Mouse (Mus musculus) megakaryocyte progenitor cell, adult 5-6 weeks (primary cell): ENCODE results near the gene Etl4. TPM values are rescaled to one million over a fixed set of nuclear protein-coding genes. Genes with fewer than 3 reads are reported as not detected.
A peak's percentile ranks its signal among the peaks of the same experiment; 100 is the strongest.

Experiments
- ATAC-seq: replicated peaks from 2 replicates; pipeline ENCODE4 v1.8.0; 2016; ENCODE audit warnings: mild to moderate bottlenecking, moderate TSS enrichment, inconsistent platforms; ENCODE audit not compliant: poor library complexity
- total RNA-seq, 2 experiments: library from RNA; stranded (forward) in 1 of 2; stranded (reverse) in 1 of 2; fragments of 157-497, 149-512 nt in 1 of 2; fragments of 200-1000 nt in 1 of 2; gene quantifications; 2 replicates each; pipeline versions ENCODE4 v1.2.3 to v1.2.4; 2015 to 2017

Gene Etl4
- total RNA-seq, 2 experiments from 2014 or later: 0.30 TPM; not detected in 1

- ATAC-seq: no peak
Observed at GRCm38 (mm10) chr2:20433656-20434055, 524.1 kb downstream of the Etl4 start.

- no peak for ATAC-seq
Observed at GRCm38 (mm10) chr2:20435530-20435929, 526.0 kb downstream of the Etl4 start.

GRCm38 (mm10) chr2:20442731-20443130 is 533.2 kb downstream of the Etl4 start:
- ATAC-seq: no peak

GRCm38 (mm10) chr2:20443671-20444440 is 534.3 kb downstream of the Etl4 start:
- no peak for ATAC-seq

- no peak for ATAC-seq
Observed at GRCm38 (mm10) chr2:20445156-20446155, 535.9 kb downstream of the Etl4 start.

- no peak for ATAC-seq
Observed at GRCm38 (mm10) chr2:20446180-20446579, 536.6 kb downstream of the Etl4 start.

- no peak for ATAC-seq
Observed at GRCm38 (mm10) chr2:20450945-20451344, 541.4 kb downstream of the Etl4 start.

- ATAC-seq: no peak
Observed at GRCm38 (mm10) chr2:20453506-20454206, 544.1 kb downstream of the Etl4 start.

GRCm38 (mm10) chr2:20479199-20479598 is 569.6 kb downstream of the Etl4 start:
- no peak for ATAC-seq

- ATAC-seq: no peak
Observed at GRCm38 (mm10) chr2:20486137-20486788, 576.7 kb downstream of the Etl4 start.

- 0 out of 2 replicates have a peak, but pooled peaks have one; percentile 14 for ATAC-seq
Observed at GRCm38 (mm10) chr2:20489090-20489489, 579.5 kb downstream of the Etl4 start.

- no peak for ATAC-seq
Observed at GRCm38 (mm10) chr2:20492125-20492524, 582.5 kb downstream of the Etl4 start.

- ATAC-seq: no peak
Observed at GRCm38 (mm10) chr2:20493806-20494205, 584.2 kb downstream of the Etl4 start.

GRCm38 (mm10) chr2:20494666-20495065 is 585.1 kb downstream of the Etl4 start:
- ATAC-seq: peak; percentile 83

- no peak for ATAC-seq
Observed at GRCm38 (mm10) chr2:20496219-20496800, 586.7 kb downstream of the Etl4 start.

- ATAC-seq: no peak
Observed at GRCm38 (mm10) chr2:20507832-20508723, 598.5 kb downstream of the Etl4 start.

GRCm38 (mm10) chr2:20508724-20509052 is 599.1 kb downstream of the Etl4 start:
- ATAC-seq: no peak

GRCm38 (mm10) chr2:20510061-20510460 is 600.5 kb downstream of the Etl4 start:
- no peak for ATAC-seq

- ATAC-seq: no peak
Observed at GRCm38 (mm10) chr2:20516270-20516865, 606.8 kb downstream of the Etl4 start.
